Mouse (Mus musculus) forebrain, embryonic 13.5 days (tissue): Measurements from ENCODE around the gene Gabrr1. TPM values are rescaled to one million over a fixed set of nuclear protein-coding genes. Genes with fewer than 3 reads are reported as not detected.

ENCODE experiments used
- polyA plus RNA-seq: library from polyadenylated mRNA; unstranded; fragments of >200 nt; fragmentation: Nextera tagmentation; extraction: Ambion mirVana; gene quantifications from 2 replicates; pipeline ENCODE4 v1.2.1, GENCODE M21; 2015

Gene Gabrr1
- polyA plus RNA-seq, 1 experiment from 2014 or later: not detected

Other genes starting within 250 kb of the Gabrr1 start
- 25.4 and 27.5 TPM in 2 replicates for gene Ankrd6, start 181.7 kb upstream of the Gabrr1 start, polyA plus RNA-seq
- 22.7 and 23.9 TPM in 2 replicates for gene Rragd, start 149.5 kb upstream of the Gabrr1 start, polyA plus RNA-seq
- 46.5 and 47.2 TPM in 2 replicates for gene Ube2j1, start 101.1 kb upstream of the Gabrr1 start, polyA plus RNA-seq
- gene Gabrr2, start 69.5 kb upstream of the Gabrr1 start, polyA plus RNA-seq: 0.48 and 0.69 TPM in 2 replicates
- 2.1 TPM in 2 replicates for gene Pm20d2, start 57.2 kb downstream of the Gabrr1 start, polyA plus RNA-seq
- 13.2 and 18.8 TPM in 2 replicates for gene Srsf12, start 76.5 kb downstream of the Gabrr1 start, polyA plus RNA-seq
- 76.4 and 85.7 TPM in 2 replicates for gene Pnrc1, start 157.6 kb downstream of the Gabrr1 start, polyA plus RNA-seq
- 35.1 and 36.6 TPM in 2 replicates for gene Rngtt, start 177.8 kb downstream of the Gabrr1 start, polyA plus RNA-seq